In the genomic region with DNA sequence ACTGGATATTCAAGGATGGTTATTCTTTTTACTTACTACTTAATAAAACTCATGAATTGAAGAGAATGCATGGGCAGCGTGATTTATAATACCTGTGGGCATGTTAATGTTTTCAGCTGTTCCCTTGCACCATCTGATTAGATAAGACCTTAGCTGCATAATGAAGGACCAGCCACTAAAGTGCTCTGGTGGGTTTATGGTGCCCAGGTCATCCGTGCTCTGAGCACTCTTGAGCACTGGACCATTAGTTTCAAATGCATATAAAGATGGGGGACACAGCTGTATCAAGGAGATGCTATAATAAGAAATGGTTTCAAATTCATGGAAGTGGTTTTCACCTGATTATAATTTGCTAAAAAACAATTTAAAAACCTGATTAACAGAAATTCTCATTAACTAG, we compare ENCODE assay signal across 18 mouse cellular contexts. TPM values are rescaled to one million over a fixed set of nuclear protein-coding genes. Genes with fewer than 3 reads are reported as not detected.
"Had no signal": no experiment of that assay in that cellular context is flagged by ENCODE, and none has a peak within 500 bp of the region (broad histone marks: within the 10 kb centered on the region; RNA-seq: fewer than 3 reads in every experiment).

No protein-coding gene starts in this region.

- DNase-seq: kidney, adult 18-20 months; kidney, adult 9 months; kidney, postnatal 14 days; kidney, postnatal 4 days; liver, embryonic 13.5 days; lung, adult 2 months; lung, postnatal 14 days; lung, postnatal 4 days; midbrain, embryonic 14.5 days; right cerebral cortex, postnatal 14 days; right cerebral cortex, postnatal 4 days; thymus, adult 2 months; thymus, postnatal 14 days; thymus, postnatal 4 days had no signal

- H3K4me2 ChIP-seq: liver, embryonic 13.5 days; midbrain, embryonic 11.5 days had no signal

- H3K27ac ChIP-seq: liver, embryonic 13.5 days; stomach, postnatal 0 days had no signal

- H3K36me3 ChIP-seq: liver, embryonic 13.5 days had no signal

- H3K4me3 ChIP-seq: liver, embryonic 13.5 days had no signal

- H3K9me3 ChIP-seq: liver, embryonic 13.5 days had no signal

- H3K9ac ChIP-seq: liver, embryonic 13.5 days had no signal

- H3K4me1 ChIP-seq: liver, embryonic 13.5 days had no signal

- H3K27me3 ChIP-seq: liver, embryonic 13.5 days had no signal

RNA-seq across cellular contexts. Expression of a gene that starts 16.7 kb away (rescaled TPM):
- total RNA-seq: megakaryocyte progenitor cell, adult 5-6 weeks; megakaryocyte-erythroid progenitor cell, adult 5-6 weeks had no signal
